Mouse (Mus musculus) gonadal fat pad, adult 2 months (tissue): ENCODE results near the gene Hvcn1. TPM values are rescaled to one million over a fixed set of nuclear protein-coding genes. Genes with fewer than 3 reads are reported as not detected.
"Not testable (repeated sequence)": the region's sequence is repeated elsewhere in the genome, so short reads cannot be mapped to it uniquely, and the experiment has no call there.

Source experiments
- DNase-seq: peaks from one replicate; pipeline ENCODE4 v3.0.0-alpha.2; 2012; ENCODE audit warnings: low read depth
- polyA plus RNA-seq: library from polyadenylated mRNA; depleted of rRNA; stranded (reverse); fragments of >200 nt; gene quantifications from 2 replicates; pipeline ENCODE4 v1.2.3, GENCODE M21; 2012; rRNA removed

Gene Hvcn1
- polyA plus RNA-seq, result 20.6 and 38.3 TPM in 2 replicates

- no peak for DNase-seq
Measured at GRCm38 (mm10) chr5:122206475-122206874, at the start of gene Hvcn1. Gene Hvcn1, plus strand, starts transcription at chr5:122206804.

- no peak for DNase-seq
Measured at GRCm38 (mm10) chr5:122157827-122158381, 48.7 kb upstream of the Hvcn1 start, which contains the start of gene Ppp1cc. Gene Ppp1cc, plus strand, starts transcription at chr5:122158278.

GRCm38 (mm10) chr5:122158557-122159515 lies 47.8 kb upstream of the Hvcn1 start:
- DNase-seq, result no peak

- DNase-seq, result no peak
Measured at GRCm38 (mm10) chr5:122163194-122163593, 43.4 kb upstream of the Hvcn1 start.

- DNase-seq, result no peak
Measured at GRCm38 (mm10) chr5:122164011-122164410, 42.6 kb upstream of the Hvcn1 start.

GRCm38 (mm10) chr5:122165233-122165915 lies 41.2 kb upstream of the Hvcn1 start:
- no peak for DNase-seq

- no peak for DNase-seq
Measured at GRCm38 (mm10) chr5:122166636-122167161, 39.9 kb upstream of the Hvcn1 start.

- DNase-seq, result no peak
Measured at GRCm38 (mm10) chr5:122168344-122169069, 38.1 kb upstream of the Hvcn1 start.

- DNase-seq, result no peak
Measured at GRCm38 (mm10) chr5:122171058-122171457, 35.5 kb upstream of the Hvcn1 start.

- DNase-seq, result no peak
Measured at GRCm38 (mm10) chr5:122175402-122175801, 31.2 kb upstream of the Hvcn1 start.

GRCm38 (mm10) chr5:122175961-122176360 lies 30.6 kb upstream of the Hvcn1 start:
- no peak for DNase-seq

- no peak for DNase-seq
Measured at GRCm38 (mm10) chr5:122176398-122176797, 30.2 kb upstream of the Hvcn1 start.

GRCm38 (mm10) chr5:122179665-122180064 lies 26.9 kb upstream of the Hvcn1 start:
- no peak for DNase-seq

GRCm38 (mm10) chr5:122184283-122184806 lies 22.3 kb upstream of the Hvcn1 start:
- DNase-seq, result no peak

- DNase-seq, result not testable (repeated sequence)
Measured at GRCm38 (mm10) chr5:122184858-122185257, 21.7 kb upstream of the Hvcn1 start.

GRCm38 (mm10) chr5:122189115-122189514 lies 17.5 kb upstream of the Hvcn1 start:
- DNase-seq, result no peak

- no peak for DNase-seq
Measured at GRCm38 (mm10) chr5:122190465-122190864, 16.1 kb upstream of the Hvcn1 start.

GRCm38 (mm10) chr5:122191269-122192063 lies 15.1 kb upstream of the Hvcn1 start:
- DNase-seq, result no peak

- no peak for DNase-seq
Measured at GRCm38 (mm10) chr5:122192347-122192746, 14.3 kb upstream of the Hvcn1 start.

- no peak for DNase-seq
Measured at GRCm38 (mm10) chr5:122200872-122201271, 5.7 kb upstream of the Hvcn1 start.
